Mouse (Mus musculus) brown adipose tissue, adult 24 weeks (tissue): ENCODE results near the gene Med15. TPM values are rescaled to one million over a fixed set of nuclear protein-coding genes. Genes with fewer than 3 reads are reported as not detected.
A peak's percentile ranks its signal among the peaks of the same experiment; 100 is the strongest.

Source experiments
- H3K27ac ChIP-seq: fragments of 200-500 bp; replicated peaks from 2 replicates; pipeline ENCODE4 v1.5.1; 2012; ENCODE audit warnings: low read depth, mild to moderate bottlenecking, low read length
- H3K4me1 ChIP-seq: fragments of 200-500 bp; 2 replicates; pipeline ENCODE4 v1.6.1; 2012; ENCODE audit warnings: low read length, mixed read lengths; ENCODE audit not compliant: control insufficient read depth, insufficient read depth, insufficient read length
- H3K4me3 ChIP-seq: fragments of 200-500 bp; 2 replicates; pipeline ENCODE4 v1.5.1; 2012; ENCODE audit warnings: low read depth, mild to moderate bottlenecking, low read length, moderate library complexity; ENCODE audit not compliant: insufficient read depth
- polyA plus RNA-seq: library from polyadenylated mRNA; stranded (reverse); fragments of >200 nt; gene quantifications from 2 replicates; pipeline ENCODE4 v1.2.4, GENCODE M21; 2012; ENCODE audit not compliant: missing spikeins, insufficient read depth, insufficient read length

Med15 gene
- polyA plus RNA-seq, 1 experiment: 14.7 TPM

DNA sequence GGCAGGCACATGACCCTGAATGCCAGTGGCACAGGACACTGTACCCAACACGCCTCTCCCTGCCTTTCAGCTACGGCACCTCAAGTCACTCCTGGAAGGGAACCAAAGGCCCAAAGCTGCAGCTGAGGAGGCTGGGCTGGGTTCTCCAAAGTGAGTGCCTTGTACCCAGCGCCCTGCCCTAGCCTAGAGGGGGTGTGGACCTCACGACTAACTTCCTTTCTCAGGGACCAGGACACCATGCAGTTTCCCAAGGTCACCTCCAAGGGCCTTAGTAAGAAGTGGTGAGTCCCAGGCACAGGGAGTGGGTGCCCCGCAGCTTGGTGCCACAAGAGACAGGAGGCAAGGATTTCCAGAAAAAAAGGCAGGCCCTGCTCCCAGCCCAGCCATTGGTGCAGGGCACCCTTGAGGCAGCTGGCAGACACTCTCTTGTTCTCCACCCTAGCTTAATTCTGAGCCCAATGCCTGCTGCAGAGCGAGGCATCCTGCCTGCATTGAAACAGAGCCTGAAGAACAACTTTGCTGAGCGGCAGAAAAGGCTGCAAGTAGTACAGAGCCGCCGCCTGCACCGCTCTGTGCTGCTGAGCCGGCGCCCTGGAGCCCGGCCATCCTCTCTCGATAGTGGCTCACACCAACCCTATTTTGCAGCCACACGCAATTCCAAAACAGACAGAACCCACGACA is 82.6 kb downstream of the Med15 start:
- Histone ChIP-seq H3K4me3 (no peak overlapping the region), H3K4me1 (0 out of 2 replicates have a peak, but pooled peaks cover 3% of the 10 kb centered on the region), H3K27ac (no peak overlapping the region)

GRCm38 (mm10) chr16:17647566-17648340 is 84.9 kb downstream of the Med15 start:
- no peak overlapping the region for H3K27ac ChIP-seq
- 0 out of 2 replicates have a peak, but pooled peaks cover 3% of the 10 kb centered on the region for H3K4me1 ChIP-seq
- H3K4me3 ChIP-seq: no peak overlapping the region

DNA sequence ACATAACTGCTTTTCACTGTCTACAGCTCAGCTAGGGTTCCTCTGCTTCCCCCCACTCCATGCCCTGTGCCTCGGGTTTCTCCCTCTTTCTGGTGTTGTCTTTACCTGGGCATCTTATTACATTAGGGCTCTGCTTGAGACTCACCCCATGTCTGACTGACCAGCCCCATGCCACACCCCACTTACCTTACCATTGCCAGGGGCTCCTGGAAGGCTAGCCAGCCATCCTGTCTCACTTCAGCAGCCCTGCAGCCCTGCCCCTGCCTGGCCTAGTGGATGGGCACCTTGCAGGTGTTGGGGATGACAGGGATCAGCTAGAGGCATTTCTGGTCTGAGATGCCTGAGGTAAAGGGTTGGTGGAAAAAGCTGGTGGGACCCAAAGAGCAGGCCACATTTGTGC is 85.5 kb downstream of the Med15 start:
- 0 out of 2 replicates have a peak, but pooled peaks cover 3% of the 10 kb centered on the region for H3K4me1 ChIP-seq
- H3K4me3 ChIP-seq: no peak overlapping the region
- H3K27ac ChIP-seq: no peak overlapping the region

DNA sequence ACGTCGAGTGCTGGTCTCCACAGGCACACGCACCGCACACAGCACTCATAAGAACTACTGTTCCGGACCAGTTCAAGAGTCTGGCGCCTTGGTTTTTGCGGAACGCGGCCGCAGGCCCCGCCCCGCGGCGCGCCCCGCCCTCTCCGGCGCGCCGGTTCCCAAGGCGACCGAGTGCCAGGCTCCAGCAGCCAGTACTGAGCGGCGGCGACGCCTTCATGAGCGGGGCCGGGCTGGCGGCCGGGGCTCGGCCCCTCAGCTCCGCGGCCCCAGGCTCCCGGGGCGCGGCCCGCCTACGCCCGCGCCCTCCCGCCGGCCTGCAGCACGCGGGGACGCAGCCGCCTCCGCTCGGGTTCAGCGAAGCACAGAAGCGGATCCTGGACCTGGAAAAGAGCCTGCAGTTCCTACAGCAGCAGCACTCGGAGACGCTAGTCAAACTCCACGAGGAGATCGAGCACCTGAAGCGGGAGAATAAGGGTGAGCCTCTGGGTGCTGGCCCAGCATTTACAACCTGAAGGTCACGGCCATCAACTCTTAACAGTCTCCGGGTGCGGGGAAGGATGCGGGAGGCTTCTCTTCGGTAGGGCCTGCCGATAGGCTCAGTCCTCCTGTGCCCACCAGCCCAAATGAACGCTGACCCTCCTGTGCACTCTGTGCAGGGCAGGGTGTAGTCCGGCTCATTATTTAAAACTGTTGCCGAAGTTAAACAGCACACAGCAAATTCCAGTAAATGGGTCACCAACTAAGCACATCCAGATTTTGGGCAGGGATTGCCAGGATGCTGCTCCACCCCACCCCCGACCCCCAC is 86.2 kb downstream of the Med15 start, which contains the start of gene Ccdc74a:
TSS of gene Ccdc74a (plus strand) at position 161 of the 805 bp plus-strand sequence.
- Histone ChIP-seq H3K4me1 (0 out of 2 replicates have a peak, but pooled peaks cover 3% of the 10 kb centered on the region), H3K27ac (no peak within 1 kb of the TSS), H3K4me3 (peak within 1 kb of the TSS; percentile 62)

GRCm38 (mm10) chr16:17643437-17643990 is 89.2 kb downstream of the Med15 start:
- no peak overlapping the region for H3K27ac ChIP-seq
- H3K4me1 ChIP-seq: 0 out of 2 replicates have a peak, but pooled peaks cover 3% of the 10 kb centered on the region
- no peak overlapping the region for H3K4me3 ChIP-seq

- Histone ChIP-seq H3K4me1 (0 out of 2 replicates have a peak, but pooled peaks cover 3% of the 10 kb centered on the region), H3K4me3 (no peak overlapping the region), H3K27ac (no peak overlapping the region)
Measured at GRCm38 (mm10) chr16:17642311-17642710, 90.4 kb downstream of the Med15 start.

DNA sequence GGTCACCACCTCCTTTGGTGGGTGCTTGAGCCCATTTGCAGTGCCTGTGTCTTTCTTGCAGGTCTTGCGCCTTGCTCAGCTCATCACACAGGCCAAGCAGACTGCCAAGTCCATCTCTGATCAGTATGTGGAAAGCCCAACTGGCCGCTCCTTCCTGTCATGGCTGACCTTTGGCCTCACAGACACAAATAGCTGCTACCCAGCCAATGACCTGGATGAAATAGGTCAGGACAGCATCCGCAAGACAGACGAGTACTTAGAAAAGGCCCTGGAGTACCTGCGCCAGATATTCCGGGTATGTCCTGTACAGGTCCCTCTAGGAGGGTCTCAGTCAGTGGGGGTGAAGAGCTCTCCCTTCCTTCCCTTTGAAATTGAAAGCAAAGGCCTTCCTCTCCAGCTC is 91.4 kb downstream of the Med15 start:
- no peak overlapping the region for H3K4me3 ChIP-seq
- H3K4me1 ChIP-seq: 0 out of 2 replicates have a peak, but pooled peaks cover 3% of the 10 kb centered on the region
- H3K27ac ChIP-seq: no peak overlapping the region

- Histone ChIP-seq H3K4me3 (no peak overlapping the region), H3K4me1 (no peaks in the 10 kb centered on the region), H3K27ac (no peak overlapping the region)
Measured at GRCm38 (mm10) chr16:17640706-17641105, 92.0 kb downstream of the Med15 start.

- Histone ChIP-seq H3K4me3 (no peak overlapping the region), H3K27ac (no peak overlapping the region), H3K4me1 (no peaks in the 10 kb centered on the region)
Measured at GRCm38 (mm10) chr16:17639951-17640350, 92.7 kb downstream of the Med15 start.

DNA sequence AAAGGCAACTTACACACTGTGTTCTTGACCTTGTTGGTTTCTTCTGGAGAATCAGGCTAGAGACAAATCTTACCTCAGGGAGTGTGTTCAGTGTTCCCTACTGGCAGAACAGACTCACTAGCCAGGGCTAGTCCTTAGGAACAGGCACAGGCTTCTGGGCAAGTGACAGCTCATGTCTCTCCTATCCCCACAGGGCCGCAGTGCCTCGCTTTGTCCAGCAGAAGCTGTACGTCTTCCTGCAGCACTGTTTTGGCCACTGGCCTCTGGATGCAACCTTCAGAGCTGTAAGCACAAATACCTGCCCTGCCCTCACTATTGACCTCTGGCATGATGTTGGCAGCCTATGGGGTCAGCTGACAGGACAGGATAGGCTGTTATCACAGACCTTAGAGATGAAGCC is 93.6 kb downstream of the Med15 start:
- H3K4me1 ChIP-seq: no peaks in the 10 kb centered on the region
- no peak overlapping the region for H3K4me3 ChIP-seq
- no peak overlapping the region for H3K27ac ChIP-seq

- Histone ChIP-seq H3K4me3 (no peak overlapping the region), H3K27ac (no peak overlapping the region), H3K4me1 (no peaks in the 10 kb centered on the region)
Measured at GRCm38 (mm10) chr16:17638036-17638628, 94.6 kb downstream of the Med15 start.

GRCm38 (mm10) chr16:17637610-17638009 is 95.1 kb downstream of the Med15 start:
- Histone ChIP-seq H3K4me1 (no peaks in the 10 kb centered on the region), H3K4me3 (no peak overlapping the region), H3K27ac (no peak overlapping the region)

DNA sequence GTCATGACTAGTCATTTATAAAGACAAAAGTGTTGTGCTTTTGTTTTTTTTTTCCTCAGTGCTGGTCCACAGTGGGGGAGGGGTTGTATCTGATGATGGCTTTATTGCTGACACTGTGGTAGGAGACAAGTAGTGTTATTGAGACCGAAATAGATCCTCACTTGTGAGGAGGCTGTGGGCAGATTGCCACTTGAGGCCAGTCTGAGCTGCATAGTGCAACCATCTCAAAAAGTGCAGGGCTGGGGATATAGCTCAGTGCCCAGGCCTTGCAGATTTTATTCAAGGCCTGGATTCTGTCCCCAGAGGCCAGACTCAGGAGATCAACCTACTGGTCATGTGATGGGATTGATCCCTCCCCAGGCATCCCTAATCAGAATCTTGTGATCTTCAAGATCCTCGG is 95.8 kb downstream of the Med15 start:
- no peaks in the 10 kb centered on the region for H3K4me1 ChIP-seq
- no peak overlapping the region for H3K4me3 ChIP-seq
- H3K27ac ChIP-seq: no peak overlapping the region

GRCm38 (mm10) chr16:17633481-17634181 is 99.1 kb downstream of the Med15 start:
- H3K4me1 ChIP-seq: no peaks in the 10 kb centered on the region

More at GRCm38 (mm10) chr16:17633481-17634181, 99.1 kb downstream of the Med15 start:
- Histone ChIP-seq H3K4me3 (no peak overlapping the region), H3K27ac (no peak overlapping the region)
